Mouse (Mus musculus) lung, postnatal 0 days (tissue): ENCODE data around the gene Fancg. TPM values are rescaled to one million over a fixed set of nuclear protein-coding genes. Genes with fewer than 3 reads are reported as not detected.

ENCODE experiments used
- ATAC-seq: fragments of 200-750 bp; cut with Nextera tagmentation; 2 replicates; pipeline ENCODE4 v1.8.0; 2017; ENCODE audit warnings: moderate library complexity
- DNase-seq: peaks from one replicate; pipeline ENCODE4 v3.0.0-alpha.2; 2016; ENCODE audit warnings: low spot score
- H3K27ac ChIP-seq: fragments of 300-500 bp; sonication (generic); 2 replicates; pipeline ENCODE4 v1.5.1; 2014; ENCODE audit warnings: antibody characterized with exemption, mild to moderate bottlenecking, low read length, mixed read lengths
- H3K27me3 ChIP-seq: fragments of 300-500 bp; sonication (generic); replicated peaks from 2 replicates; pipeline ENCODE4 v1.6.1; 2014; ENCODE audit warnings: low read length, mixed read lengths; ENCODE audit not compliant: insufficient read depth
- H3K36me3 ChIP-seq: fragments of 300-500 bp; sonication (generic); 2 replicates; pipeline ENCODE4 v1.6.1; 2014; ENCODE audit warnings: low read length, mixed read lengths; ENCODE audit not compliant: insufficient read depth
- H3K4me1 ChIP-seq: fragments of 300-500 bp; sonication (generic); 2 replicates; pipeline ENCODE4 v1.6.1; 2014; ENCODE audit warnings: antibody characterized with exemption, low read depth, low read length, mixed read lengths; ENCODE audit not compliant: insufficient read depth
- H3K4me2 ChIP-seq: fragments of 300-500 bp; sonication (generic); replicated peaks from 2 replicates; pipeline ENCODE4 v1.6.1; 2014; ENCODE audit warnings: low read depth, mild to moderate bottlenecking, low read length, moderate library complexity, mixed read lengths
- H3K4me3 ChIP-seq: fragments of 300-500 bp; sonication (generic); 2 replicates; pipeline ENCODE4 v1.5.1; 2014; ENCODE audit warnings: low read depth, low read length
- H3K9ac ChIP-seq: fragments of 300-500 bp; sonication (generic); replicated peaks from 2 replicates; pipeline ENCODE4 v1.6.1; 2014; ENCODE audit warnings: low read depth, mild to moderate bottlenecking
- H3K9me3 ChIP-seq: fragments of 300-500 bp; sonication (generic); 2 replicates; pipeline ENCODE4 v1.6.1; 2016; ENCODE audit warnings: low read length, mixed read lengths
- CTCF ChIP-seq: IDR thresholded peaks from 2 replicates; pipeline ENCODE4 v1.5.1; 2016; ENCODE audit warnings: antibody characterized with exemption, mild to moderate bottlenecking
- EP300 ChIP-seq: IDR thresholded peaks from 2 replicates; pipeline ENCODE4 v1.6.1; 2016; ENCODE audit warnings: antibody characterized with exemption, mild to moderate bottlenecking, control low read depth
- WGBS: fragments of 180-500 bp; shearing (Covaris S2); extraction: QIAGEN DNeasy Blood & Tissue Kit; methylation state at CpG from one replicate; pipeline ENCODE4 v1.1.7; 2014; 5-methylcytosine and 5-hydroxymethylcytosine counted together
- polyA plus RNA-seq: library from polyadenylated mRNA; unstranded; fragments of >200 nt; fragmentation: Nextera tagmentation; extraction: Ambion mirVana; gene quantifications from 2 replicates; pipeline ENCODE4 v1.2.1, GENCODE M21; 2015

The Fancg gene
- polyA plus RNA-seq, 1 experiment from 2014 or later = 6.4 TPM

DNA sequence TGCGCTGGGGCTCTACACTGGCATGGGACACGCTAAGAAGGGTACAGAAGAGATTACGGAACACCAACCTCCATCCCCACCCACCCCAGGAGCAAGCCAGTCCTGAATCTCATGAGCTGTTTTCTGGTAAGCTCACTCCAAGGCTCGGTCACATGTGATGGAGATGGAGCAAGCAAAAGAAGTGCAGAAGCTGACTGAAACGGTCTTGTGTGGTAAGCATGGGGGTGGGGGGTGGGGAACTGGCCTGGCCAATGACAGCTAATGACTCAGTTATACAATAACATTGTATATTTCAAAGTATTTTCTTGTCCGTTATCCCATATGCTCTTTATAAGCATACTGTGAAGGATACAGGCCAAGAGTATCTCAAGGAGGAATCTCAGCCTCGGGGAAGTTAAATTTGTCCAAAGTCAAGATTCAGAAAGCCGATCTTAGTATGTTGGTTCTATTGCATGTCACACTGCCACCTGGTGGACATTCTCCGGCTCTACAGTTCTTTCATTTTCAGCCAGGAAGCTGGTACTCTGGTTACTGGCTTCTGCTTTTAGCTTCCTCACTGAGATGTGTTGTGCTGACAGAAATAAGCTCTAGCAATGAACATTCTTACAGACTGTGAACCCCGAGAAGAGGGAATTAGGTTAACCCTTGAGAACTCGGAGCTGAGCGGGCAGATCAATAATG, 45.1 kb downstream of the Fancg start:
- H3K9ac ChIP-seq = no peak overlapping the region
- TF ChIP-seq EP300 (no peak), CTCF (peak; percentile 86)
- no peak overlapping the region for H3K4me3 ChIP-seq
- no peaks in the 10 kb centered on the region; the same call in 1 of the 2 replicates for H3K4me1 ChIP-seq
- DNase-seq (peak; percentile 86), ATAC-seq (no peak)
- H3K27ac ChIP-seq = no peak overlapping the region
- H3K4me2 ChIP-seq = peak overlapping the region; percentile 19; the same call in 1 of the 2 replicates
- no peaks in the 10 kb centered on the region for H3K9me3 ChIP-seq
- no peaks in the 10 kb centered on the region for H3K36me3 ChIP-seq
- 17% methylated on average over 12 of the region's 12 CpGs for WGBS
- H3K27me3 ChIP-seq = no peaks in the 10 kb centered on the region

GRCm38 (mm10) chr4:42963480-42963879, 46.8 kb downstream of the Fancg start:
- Histone ChIP-seq H3K9ac (no peak overlapping the region), H3K9me3 (no peaks in the 10 kb centered on the region), H3K27me3 (no peaks in the 10 kb centered on the region), H3K27ac (no peak overlapping the region), H3K4me2 (no peak overlapping the region), H3K36me3 (no peaks in the 10 kb centered on the region), H3K4me1 (no peaks in the 10 kb centered on the region; the same call in 1 of the 2 replicates), H3K4me3 (no peak overlapping the region)
- WGBS = 94% methylated on average over 2 of the region's 2 CpGs
- ATAC-seq = no peak
- TF ChIP-seq EP300 (no peak), CTCF (peak; percentile 41)
- DNase-seq = no peak

- Histone ChIP-seq H3K4me2 (no peak overlapping the region), H3K27me3 (no peaks in the 10 kb centered on the region), H3K27ac (no peak overlapping the region), H3K4me1 (no peaks in the 10 kb centered on the region; the same call in 1 of the 2 replicates), H3K4me3 (no peak overlapping the region), H3K36me3 (0 out of 2 replicates have a peak, but pooled peaks cover 8% of the 10 kb centered on the region), H3K9ac (no peak overlapping the region), H3K9me3 (no peaks in the 10 kb centered on the region)
- 25% methylated on average over 4 of the region's 4 CpGs for WGBS
- DNase-seq (peak; percentile 58), ATAC-seq (no peak)
- no peak for TF ChIP-seq EP300
- peak; percentile 81 for TF ChIP-seq CTCF
Observed at GRCm38 (mm10) chr4:42961592-42961991, 48.7 kb downstream of the Fancg start.

GRCm38 (mm10) chr4:42959382-42959781, 50.9 kb downstream of the Fancg start:
- ATAC-seq = no peak
- no peak overlapping the region for H3K4me3 ChIP-seq
- no peak overlapping the region for H3K4me2 ChIP-seq
- H3K4me1 ChIP-seq = no peaks in the 10 kb centered on the region
- no peak for DNase-seq
- no peak overlapping the region for H3K27ac ChIP-seq
- TF ChIP-seq EP300 = no peak
- no peak for TF ChIP-seq CTCF
- H3K9me3 ChIP-seq = no peaks in the 10 kb centered on the region
- H3K36me3 ChIP-seq = 0 out of 2 replicates have a peak, but pooled peaks cover 8% of the 10 kb centered on the region
- H3K27me3 ChIP-seq = no peaks in the 10 kb centered on the region
- 47% methylated on average over 4 of the region's 4 CpGs for WGBS
- no peak overlapping the region for H3K9ac ChIP-seq

DNA sequence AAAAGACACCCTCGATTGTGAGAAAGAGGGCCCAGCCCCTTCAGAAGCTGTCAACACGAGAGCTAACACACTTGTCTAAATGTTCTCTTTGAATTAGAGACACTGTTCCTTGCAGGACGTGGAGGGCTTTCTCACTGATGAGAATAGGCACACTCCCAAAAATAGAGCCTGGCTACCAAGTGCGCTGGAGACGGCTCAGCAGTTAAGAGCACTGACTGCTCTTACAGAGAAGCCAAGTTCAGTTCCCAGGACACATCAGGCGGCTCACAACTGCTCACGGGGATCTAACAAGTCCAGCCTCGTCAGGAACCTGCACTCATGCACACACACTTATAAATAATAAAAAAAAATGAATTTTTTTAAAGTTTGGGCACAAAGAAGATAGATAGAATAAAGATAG, 51.4 kb downstream of the Fancg start:
- DNase-seq = no peak
- no peak for TF ChIP-seq EP300
- TF ChIP-seq CTCF = no peak
- Histone ChIP-seq H3K4me1 (no peaks in the 10 kb centered on the region), H3K27me3 (no peaks in the 10 kb centered on the region), H3K36me3 (0 out of 2 replicates have a peak, but pooled peaks cover 8% of the 10 kb centered on the region), H3K4me2 (no peak overlapping the region), H3K9me3 (no peaks in the 10 kb centered on the region), H3K9ac (no peak overlapping the region), H3K27ac (no peak overlapping the region), H3K4me3 (no peak overlapping the region)
- 53% methylated on average over 8 of the region's 8 CpGs for WGBS
- ATAC-seq = no peak

GRCm38 (mm10) chr4:42957979-42958378, 52.3 kb downstream of the Fancg start:
- H3K4me3 ChIP-seq = no peak overlapping the region
- 0 out of 2 replicates have a peak, but pooled peaks cover 8% of the 10 kb centered on the region for H3K36me3 ChIP-seq
- H3K9me3 ChIP-seq = no peaks in the 10 kb centered on the region
- no peaks in the 10 kb centered on the region for H3K27me3 ChIP-seq
- no peak for DNase-seq
- WGBS = 79% methylated on average over 8 of the region's 8 CpGs
- no peak overlapping the region for H3K4me2 ChIP-seq
- H3K9ac ChIP-seq = no peak overlapping the region
- H3K4me1 ChIP-seq = no peaks in the 10 kb centered on the region
- H3K27ac ChIP-seq = no peak overlapping the region
- TF ChIP-seq CTCF = no peak
- TF ChIP-seq EP300 = no peak
- ATAC-seq = no peak
